Mouse (Mus musculus) urinary bladder, postnatal 4 days (tissue): ENCODE measurements at regions not wholly inside any gene's neighbourhood (a gene's known extent, or its start where the extent isn't known, plus 50 kb on each side); places are given as distances from the start of the nearest gene placed in this dataset.

ENCODE experiments used
- DNase-seq, 2 experiments: peaks; one replicate each; pipeline ENCODE4 v3.0.0; 2021 to 2022; ENCODE audit warnings: low spot score in 2 of 2

- no peak for DNase-seq
These were observed 599.2 kb downstream of the Pard3 start for GRCm38 (mm10) chr8:127662776-127663499.

GRCm38 (mm10) chr8:127666606-127667005 lies 602.9 kb downstream of the Pard3 start:
- DNase-seq: peak in 1 of 2 experiments; percentile 30

- DNase-seq: no peak
These were observed 605.3 kb downstream of the Pard3 start for GRCm38 (mm10) chr8:127668991-127669390.

- DNase-seq: no peak
These were observed 610.4 kb downstream of the Pard3 start for GRCm38 (mm10) chr8:127674063-127674462.

- DNase-seq: no peak
These were observed 611.7 kb downstream of the Pard3 start for GRCm38 (mm10) chr8:127675377-127675776.

GRCm38 (mm10) chr8:127680205-127680604 lies 616.5 kb downstream of the Pard3 start:
- no peak for DNase-seq

- no peak for DNase-seq
These were observed 620.5 kb downstream of the Pard3 start for GRCm38 (mm10) chr8:127684213-127684612.

- no peak for DNase-seq
These were observed 627.1 kb downstream of the Pard3 start for GRCm38 (mm10) chr8:127690792-127691191.

GRCm38 (mm10) chr8:127698404-127698803 lies 634.7 kb downstream of the Pard3 start:
- no peak for DNase-seq

GRCm38 (mm10) chr8:127704406-127704805 lies 640.7 kb downstream of the Pard3 start:
- DNase-seq: no peak

- no peak for DNase-seq
These were observed 642.5 kb downstream of the Pard3 start for GRCm38 (mm10) chr8:127706051-127706835.

GRCm38 (mm10) chr8:127709439-127709838 lies 645.7 kb downstream of the Pard3 start:
- no peak for DNase-seq

- no peak for DNase-seq
These were observed 643.3 kb upstream of the Nrp1 start for GRCm38 (mm10) chr8:127715097-127715496.

GRCm38 (mm10) chr8:127717969-127718368 lies 640.4 kb upstream of the Nrp1 start:
- no peak for DNase-seq

GRCm38 (mm10) chr8:127719881-127720280 lies 638.5 kb upstream of the Nrp1 start:
- no peak for DNase-seq

- DNase-seq: no peak
These were observed 637.7 kb upstream of the Nrp1 start for GRCm38 (mm10) chr8:127720593-127721290.

GRCm38 (mm10) chr8:127721624-127722023 lies 636.8 kb upstream of the Nrp1 start:
- DNase-seq: no peak

- DNase-seq: no peak
These were observed 624.3 kb upstream of the Nrp1 start for GRCm38 (mm10) chr8:127734059-127734458.

- DNase-seq: no peak
These were observed 616.2 kb upstream of the Nrp1 start for GRCm38 (mm10) chr8:127742236-127742635.

GRCm38 (mm10) chr8:127745221-127745620 lies 613.2 kb upstream of the Nrp1 start:
- no peak for DNase-seq

- no peak for DNase-seq
These were observed 611.9 kb upstream of the Nrp1 start for GRCm38 (mm10) chr8:127746456-127746855.

GRCm38 (mm10) chr8:127752871-127753270 lies 605.5 kb upstream of the Nrp1 start:
- DNase-seq: no peak
